Mouse (Mus musculus) layer of hippocampus, adult 9-10 months (tissue): ENCODE data around the gene Rbck1.
"Not testable (repeated sequence)": the region's sequence is repeated elsewhere in the genome, so short reads cannot be mapped to it uniquely, and the experiment has no call there.

Experiments used
- DNase-seq: peaks from one replicate; pipeline ENCODE4 v3.0.0; 2022; ENCODE audit warnings: low spot score

The Rbck1 gene

DNA sequence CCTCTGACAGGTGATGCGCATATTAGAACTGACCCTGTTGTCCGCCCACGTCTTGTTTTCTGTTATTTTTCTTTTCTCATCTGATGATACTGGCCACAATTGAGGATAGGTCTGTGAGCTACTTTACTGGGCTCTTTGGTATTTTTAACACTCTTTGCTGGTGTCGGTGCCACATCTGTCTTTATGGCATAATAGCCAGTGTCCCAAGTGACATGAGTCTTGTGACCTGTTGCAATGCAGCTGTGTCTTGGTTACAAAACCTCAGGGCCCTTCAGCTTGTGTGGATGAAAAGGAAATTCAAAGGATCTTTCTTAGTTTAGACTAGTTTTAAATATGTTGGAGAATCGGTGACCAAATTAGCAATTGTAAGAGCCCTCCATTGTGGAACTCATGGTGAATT, 37.9 kb downstream of the Rbck1 start:
- DNase-seq, result no peak

GRCm38 (mm10) chr2:152293727-152294475, 38.6 kb downstream of the Rbck1 start, which contains the start of gene Tbc1d20:
TSS of gene Tbc1d20 (plus strand) at chr2:152293828.
- DNase-seq, result peak; percentile 58

GRCm38 (mm10) chr2:152293179-152293726, 39.2 kb downstream of the Rbck1 start:
- no peak for DNase-seq

- no peak for DNase-seq
Measured at GRCm38 (mm10) chr2:152292475-152292874, 40.0 kb downstream of the Rbck1 start.

DNA sequence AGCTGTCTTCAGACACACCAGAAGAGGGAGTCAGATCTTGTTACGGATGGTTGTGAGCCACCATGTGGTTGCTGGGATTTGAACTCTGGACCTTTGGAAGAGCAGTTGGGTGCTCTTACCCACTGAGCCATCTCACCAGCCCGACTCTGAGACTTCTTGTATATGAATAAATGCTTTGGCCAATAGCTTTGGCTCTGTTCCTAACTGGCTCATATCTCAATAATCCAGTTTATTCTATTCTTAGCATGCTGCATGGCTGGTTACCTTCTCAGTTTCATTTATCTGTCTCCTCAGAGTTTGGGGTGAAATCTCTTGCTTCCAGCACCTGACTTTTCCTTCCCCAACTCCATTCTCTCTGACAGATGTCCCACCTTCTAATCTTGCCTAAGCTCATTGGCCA, 42.8 kb downstream of the Rbck1 start:
- DNase-seq, result not testable (repeated sequence)

GRCm38 (mm10) chr2:152288046-152288445, 44.4 kb downstream of the Rbck1 start:
- no peak for DNase-seq

- DNase-seq, result no peak
Measured at GRCm38 (mm10) chr2:152287560-152287959, 44.9 kb downstream of the Rbck1 start.

GRCm38 (mm10) chr2:152281407-152281806, 51.0 kb downstream of the Rbck1 start:
- DNase-seq, result no peak

DNA sequence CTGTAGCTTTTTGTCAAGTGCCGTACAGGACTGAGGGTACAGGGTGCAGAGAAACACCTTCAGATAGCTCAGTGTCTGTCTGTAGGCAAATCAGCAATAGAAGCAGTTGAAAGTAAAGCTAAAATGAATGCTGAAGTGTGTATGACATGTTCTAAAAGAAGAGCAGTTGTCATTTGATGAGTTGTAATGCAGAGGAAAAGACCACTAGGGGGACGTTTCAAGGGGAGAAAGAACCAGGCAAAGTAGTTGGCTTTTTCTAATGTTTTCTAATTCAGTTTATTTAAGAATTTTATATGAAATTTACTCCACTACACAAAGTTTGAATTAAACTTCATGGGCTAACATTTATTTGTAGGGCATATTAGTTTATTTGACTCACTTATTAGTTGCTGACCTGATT, 58.8 kb downstream of the Rbck1 start:
- no peak for DNase-seq
